Mouse (Mus musculus): ENCODE data around the gene Smarcd1.
A peak's percentile ranks its signal among the peaks of the same experiment; 100 is the strongest.

Smarcd1 gene

GRCm38 (mm10) chr15:99701999-99702900 is at the start of gene Smarcd1:
TSS of gene Smarcd1 (plus strand) at chr15:99702129.
- DNase-seq (ENCODE audit: inconsistent ontology term): peak; percentile 97

GRCm38 (mm10) chr15:99653291-99653690 is 48.6 kb upstream of the Smarcd1 start:
- DNase-seq (ENCODE audit: inconsistent ontology term): no peak

- DNase-seq (ENCODE audit: inconsistent ontology term): no peak
These were observed 48.1 kb upstream of the Smarcd1 start for GRCm38 (mm10) chr15:99653876-99654275.

GRCm38 (mm10) chr15:99655956-99656355 is 46.0 kb upstream of the Smarcd1 start:
- DNase-seq (ENCODE audit: inconsistent ontology term): no peak

GRCm38 (mm10) chr15:99658437-99658836 is 43.5 kb upstream of the Smarcd1 start:
- DNase-seq (ENCODE audit: inconsistent ontology term): no peak

GRCm38 (mm10) chr15:99661121-99661830 is 40.7 kb upstream of the Smarcd1 start:
- DNase-seq (ENCODE audit: inconsistent ontology term): no peak

- DNase-seq (ENCODE audit: inconsistent ontology term): no peak
These were observed 39.6 kb upstream of the Smarcd1 start for GRCm38 (mm10) chr15:99662371-99662770.

- DNase-seq (ENCODE audit: inconsistent ontology term): no peak
These were observed 37.8 kb upstream of the Smarcd1 start for GRCm38 (mm10) chr15:99663964-99664599.

- peak; percentile 50 for DNase-seq (ENCODE audit: inconsistent ontology term)
These were observed 37.1 kb upstream of the Smarcd1 start for GRCm38 (mm10) chr15:99664600-99665451.

- no peak for DNase-seq (ENCODE audit: inconsistent ontology term)
These were observed 34.4 kb upstream of the Smarcd1 start for GRCm38 (mm10) chr15:99667544-99667943.

- DNase-seq (ENCODE audit: inconsistent ontology term): peak; percentile 69
These were observed 33.0 kb upstream of the Smarcd1 start for GRCm38 (mm10) chr15:99668881-99669280.

GRCm38 (mm10) chr15:99669392-99669791 is 32.5 kb upstream of the Smarcd1 start:
- peak; percentile 31 for DNase-seq (ENCODE audit: inconsistent ontology term)

- DNase-seq (ENCODE audit: inconsistent ontology term): peak; percentile 72
These were observed 31.6 kb upstream of the Smarcd1 start, which contains the start of gene Asic1 for GRCm38 (mm10) chr15:99670154-99670821. TSS of gene Asic1 (plus strand) at chr15:99670368.

- DNase-seq (ENCODE audit: inconsistent ontology term): no peak
These were observed 30.8 kb upstream of the Smarcd1 start for GRCm38 (mm10) chr15:99670964-99671670.

GRCm38 (mm10) chr15:99671783-99672182 is 30.1 kb upstream of the Smarcd1 start:
- DNase-seq (ENCODE audit: inconsistent ontology term): no peak

- no peak for DNase-seq (ENCODE audit: inconsistent ontology term)
These were observed 27.1 kb upstream of the Smarcd1 start for GRCm38 (mm10) chr15:99674866-99675265.

- DNase-seq (ENCODE audit: inconsistent ontology term): no peak
These were observed 24.8 kb upstream of the Smarcd1 start for GRCm38 (mm10) chr15:99677089-99677488.

- DNase-seq (ENCODE audit: inconsistent ontology term): no peak
These were observed 23.7 kb upstream of the Smarcd1 start for GRCm38 (mm10) chr15:99678063-99678800.

- DNase-seq (ENCODE audit: inconsistent ontology term): no peak
These were observed 22.9 kb upstream of the Smarcd1 start for GRCm38 (mm10) chr15:99679008-99679407.
